Mouse (Mus musculus): ENCODE measurements at regions not wholly inside any gene's neighbourhood (a gene's known extent, or its start where the extent isn't known, plus 50 kb on each side); places are given as distances from the start of the nearest gene placed in this dataset.
A peak's percentile ranks its signal among the peaks of the same experiment; 100 is the strongest.

- DNase-seq (ENCODE audit: low spot score) = no peak
Measured at GRCm38 (mm10) chr7:58557535-58557934, 98.4 kb upstream of the Atp10a start.

DNA sequence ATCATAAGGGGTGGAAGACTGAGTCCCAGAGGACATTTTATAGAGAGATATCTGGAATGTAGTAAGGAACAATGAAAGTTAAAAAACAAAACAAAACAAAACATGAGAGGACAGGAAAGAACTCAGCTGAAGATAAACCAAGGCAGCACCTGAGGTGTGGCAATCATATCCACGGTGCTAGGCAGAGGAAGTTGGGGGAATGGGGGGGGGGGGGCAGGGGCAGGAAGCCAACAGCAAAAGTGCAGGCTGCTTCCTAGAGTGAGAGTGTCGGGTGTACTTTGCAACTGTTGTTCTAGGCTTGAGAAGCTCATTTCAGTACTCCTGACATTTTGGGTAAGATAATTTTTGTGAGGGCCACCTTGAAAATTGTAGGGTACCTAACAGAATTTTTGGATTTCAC is 87.2 kb upstream of the Atp10a start:
- no peak for DNase-seq (ENCODE audit: low spot score)

- DNase-seq (ENCODE audit: low spot score) = peak; percentile 6
Measured at GRCm38 (mm10) chr7:58584241-58584820, 71.6 kb upstream of the Atp10a start.

GRCm38 (mm10) chr7:58585626-58586256 is 70.2 kb upstream of the Atp10a start:
- DNase-seq (ENCODE audit: low spot score) = no peak

GRCm38 (mm10) chr7:58595951-58596350 is 60.0 kb upstream of the Atp10a start:
- no peak for DNase-seq (ENCODE audit: low spot score)
